Mouse (Mus musculus) v-Abl transformed pro-B cells (cell line): ENCODE results near the gene Rnaset2b.
"Not testable (repeated sequence)": the region's sequence is repeated elsewhere in the genome, so short reads cannot be mapped to it uniquely, and the experiment has no call there.

Source experiments
- in situ Hi-C, 2 experiments: fragments of 400-800 bp; cut with MboI; formaldehyde crosslinking; loops; one replicate each; pipeline ENCODE4 v1.15.1; 2025; ENCODE audit not compliant: unreplicated experiment in 2 of 2

Rnaset2b gene

GRCm38 (mm10) chr17:6970334-6970733, at the start of gene Rnaset2b:
Gene Rnaset2b (plus strand): TSS chr17:6970634.
- in situ Hi-C loops = not testable (repeated sequence)

DNA sequence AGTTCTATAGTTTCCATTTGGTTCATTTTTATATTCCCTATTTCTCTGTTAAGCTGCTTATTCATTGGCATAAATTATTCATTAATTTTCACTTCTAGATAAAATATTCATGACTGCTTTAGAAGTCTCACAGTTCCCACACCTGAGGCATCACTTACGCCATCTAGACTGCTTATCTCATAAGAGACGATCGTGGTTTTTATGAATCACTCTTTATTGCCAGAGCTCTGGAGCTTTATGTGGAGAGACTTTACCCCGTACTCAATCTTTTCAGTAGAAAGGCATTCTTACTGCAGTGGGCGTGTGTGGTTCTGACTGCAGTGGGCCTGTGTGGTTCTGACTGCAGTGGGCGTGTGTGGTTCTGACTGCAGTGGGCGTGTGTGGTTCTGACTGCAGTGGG, 38.8 kb upstream of the Rnaset2b start:
- in situ Hi-C loops = not testable (repeated sequence)

DNA sequence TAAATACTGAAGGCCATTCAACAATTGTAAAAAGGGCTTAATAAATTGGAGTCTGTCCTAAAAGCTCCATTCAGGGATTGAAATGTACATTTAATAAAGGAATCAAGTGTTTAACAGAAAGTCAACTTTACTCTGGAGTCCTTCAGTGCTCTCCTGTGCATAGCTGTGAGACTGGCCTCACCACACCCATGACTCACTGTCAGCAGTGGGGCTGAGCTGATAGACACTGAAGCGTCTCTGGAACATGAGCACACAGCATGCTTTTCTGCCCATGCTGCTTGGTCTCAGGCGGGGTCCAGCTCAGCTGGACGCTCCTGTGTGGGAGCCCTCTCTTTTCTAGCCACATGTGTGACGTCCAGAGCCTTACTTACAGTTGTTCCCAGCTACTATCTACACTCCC, 27.9 kb upstream of the Rnaset2b start:
- in situ Hi-C loops = not testable (repeated sequence)

- in situ Hi-C loops = not testable (repeated sequence)
These were observed 22.8 kb upstream of the Rnaset2b start for GRCm38 (mm10) chr17:6947637-6947983.

DNA sequence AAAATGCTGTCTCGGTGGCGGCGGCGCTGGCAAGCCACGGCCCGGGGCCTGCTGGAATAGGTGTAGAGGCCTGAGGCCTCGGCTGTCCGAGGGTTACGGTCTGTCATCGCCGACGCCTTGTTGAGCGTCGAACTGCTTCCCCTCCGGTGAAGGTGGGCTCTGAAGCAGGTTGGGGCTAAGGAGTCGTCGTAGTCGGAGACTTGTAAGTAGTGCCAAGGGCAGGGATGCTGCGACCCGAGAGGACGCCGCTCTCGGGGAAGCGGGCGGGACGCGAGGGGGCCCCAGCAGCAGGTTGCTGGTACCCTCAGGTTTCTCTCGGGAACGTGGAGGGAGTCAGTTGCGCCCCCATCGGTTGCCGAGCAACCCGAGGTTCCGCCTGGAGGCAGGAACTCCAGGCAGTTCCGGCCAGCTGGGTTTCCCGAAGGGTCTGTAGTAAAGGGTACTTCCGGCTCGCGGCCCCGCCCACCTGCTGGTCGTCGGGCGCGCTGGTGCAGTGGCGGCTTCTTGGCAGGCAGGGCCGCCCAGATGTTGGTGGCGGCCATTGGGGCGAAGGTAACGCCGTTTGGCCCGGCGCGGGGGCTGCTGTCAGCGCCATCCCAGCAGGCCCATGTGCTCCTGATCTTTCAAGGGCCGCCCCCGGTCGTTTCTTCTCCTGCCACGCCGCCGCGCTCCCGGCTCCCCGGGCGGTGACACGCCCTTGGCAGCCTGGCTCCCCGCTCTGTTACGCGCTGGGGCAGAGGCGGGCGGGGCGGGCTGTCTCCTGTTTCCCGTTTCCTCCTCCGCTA, 22.3 kb upstream of the Rnaset2b start, which contains the start of gene Rsph3b:
Rsph3b (minus strand) TSS at position 699 of the 785 bp plus-strand sequence.
- in situ Hi-C loops = not testable (repeated sequence)

DNA sequence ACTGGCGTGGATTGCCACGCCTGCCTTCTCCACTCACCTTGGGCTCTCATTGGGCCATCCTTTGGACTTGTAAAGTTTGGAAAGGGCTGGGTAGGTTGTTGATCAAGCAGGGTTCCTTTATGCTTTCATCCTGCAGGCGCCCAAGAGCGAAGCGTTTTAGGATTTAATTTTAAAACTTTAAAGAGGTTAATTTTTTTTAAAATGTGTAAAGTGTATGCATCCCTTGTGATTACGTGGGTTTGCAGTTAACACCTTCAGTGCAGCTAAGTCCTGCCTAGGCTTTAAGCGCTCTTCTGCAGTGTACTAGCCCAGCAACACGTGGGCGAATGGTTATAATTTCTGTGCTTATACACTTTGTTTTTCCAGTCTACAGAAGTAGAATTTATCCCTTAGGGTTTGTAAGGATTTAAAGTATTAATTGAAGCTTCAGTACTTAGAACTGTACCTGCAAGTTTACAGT, 21.6 kb upstream of the Rnaset2b start:
- in situ Hi-C loops = not testable (repeated sequence)

DNA sequence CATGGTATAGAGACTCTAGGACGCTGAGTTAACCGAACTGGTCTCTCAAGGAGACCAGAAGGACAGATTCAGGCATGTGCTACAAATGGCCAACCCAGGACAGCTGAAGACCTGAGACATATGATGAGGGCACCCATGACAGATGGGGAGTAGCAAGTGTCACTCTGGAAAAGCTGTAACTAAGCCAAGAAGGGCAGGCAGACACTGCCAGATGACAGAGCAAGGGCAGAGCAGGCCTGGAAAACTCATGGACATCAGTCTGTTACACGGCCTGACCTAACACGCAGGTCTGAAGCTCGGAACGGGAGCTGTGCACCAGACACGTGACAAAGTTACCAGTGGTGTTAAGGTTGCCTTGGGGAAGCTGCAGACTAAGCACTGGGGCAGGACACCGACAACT, 11.6 kb upstream of the Rnaset2b start:
- in situ Hi-C loops = not testable (repeated sequence)

DNA sequence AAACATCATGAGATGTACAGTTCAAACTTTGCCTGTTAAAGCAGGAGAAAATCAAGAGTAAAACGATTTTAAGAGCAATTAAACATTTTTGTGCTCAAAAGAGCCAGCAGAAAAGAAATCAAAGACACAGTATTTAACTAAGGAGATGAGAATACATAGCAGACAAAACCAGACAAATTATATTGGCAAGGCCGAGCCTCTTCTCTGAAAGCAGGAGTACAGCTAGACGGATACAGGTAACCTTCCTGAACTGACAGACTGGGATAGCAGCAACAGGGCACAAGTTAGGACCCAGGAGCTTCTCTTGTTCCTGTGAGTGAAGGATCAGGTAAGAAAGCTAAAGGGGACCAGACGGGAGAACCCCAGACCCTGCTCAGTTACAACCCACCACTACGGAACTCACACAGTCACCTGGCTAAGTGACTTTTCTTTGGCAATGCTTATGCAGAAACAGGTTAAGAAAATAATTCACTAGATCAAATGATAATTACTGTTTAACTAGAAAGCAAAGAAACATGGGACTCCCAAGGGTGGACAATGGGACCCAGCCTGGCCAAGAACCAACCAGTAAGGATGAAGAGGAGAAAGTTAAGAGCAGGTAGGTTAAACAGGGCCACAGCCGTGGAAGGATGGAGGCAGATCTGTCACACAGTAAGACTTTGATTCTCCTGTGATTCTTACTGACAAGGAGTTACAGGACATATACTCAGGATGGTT, 10.7 kb upstream of the Rnaset2b start:
- in situ Hi-C loops = not testable (repeated sequence)

GRCm38 (mm10) chr17:6960349-6960748, 10.1 kb upstream of the Rnaset2b start:
- in situ Hi-C loops = not testable (repeated sequence)

DNA sequence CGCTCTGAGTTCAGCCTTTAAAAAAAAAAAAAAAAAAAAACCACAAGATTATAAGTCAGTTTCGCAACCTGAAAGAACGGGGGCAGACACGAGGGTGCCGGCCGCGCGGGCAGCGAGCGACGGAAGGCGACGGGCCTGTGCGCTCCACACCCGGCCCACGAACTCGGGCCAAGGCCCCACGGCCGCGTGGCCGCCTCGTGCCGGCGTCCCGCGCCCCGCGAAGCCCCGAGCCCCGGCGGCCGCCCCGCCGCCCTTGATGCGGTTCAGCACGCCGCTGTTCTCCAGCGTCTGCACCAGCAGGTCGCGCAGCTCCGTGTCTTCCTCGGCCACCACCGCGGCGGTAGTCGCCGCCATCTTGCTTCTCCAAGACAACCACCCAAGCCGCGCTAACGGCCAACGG, 9.7 kb upstream of the Rnaset2b start, which contains the start of gene Tagap1:
Tagap1 (minus strand) TSS at position 381 of the 400 bp plus-strand sequence.
- in situ Hi-C loops = not testable (repeated sequence)

DNA sequence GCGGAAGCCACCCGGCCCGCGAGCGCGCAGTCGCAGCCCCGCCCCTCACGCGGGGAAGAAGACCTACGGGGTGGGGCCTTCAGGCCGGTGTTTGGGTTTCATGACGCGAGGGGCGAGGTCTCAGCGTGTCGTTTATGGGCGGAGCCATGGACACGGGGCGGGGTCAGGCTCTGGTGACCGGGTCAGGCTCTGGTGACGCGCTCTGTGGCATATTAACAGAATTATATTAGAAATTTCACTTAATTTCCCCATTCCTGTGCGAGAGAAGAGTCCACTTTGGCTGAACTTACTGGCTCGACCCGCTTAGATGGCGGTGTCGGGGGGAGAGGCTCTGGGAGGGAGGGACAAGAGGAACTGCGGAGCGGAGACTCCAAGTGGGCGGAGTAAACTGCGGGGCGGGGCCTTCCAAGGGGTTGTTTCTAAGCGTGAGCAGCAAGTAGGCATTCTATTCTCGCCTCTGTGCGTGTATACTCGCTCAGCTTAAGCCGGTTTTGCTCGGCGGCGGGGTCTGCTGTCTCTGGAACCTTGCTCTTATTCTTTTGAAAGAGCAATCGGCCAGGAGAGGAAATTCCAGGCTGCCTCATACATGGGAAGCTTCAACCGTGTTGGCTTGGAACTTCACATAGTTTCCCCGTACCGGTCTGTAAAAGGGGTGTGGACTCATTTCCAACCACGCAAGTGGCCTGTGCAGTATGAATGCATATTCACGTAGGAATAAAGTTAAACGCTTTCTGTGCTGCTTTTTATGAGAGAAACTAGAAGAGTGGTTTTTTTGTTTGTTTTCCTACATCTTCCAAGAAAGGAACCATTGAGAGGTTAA, 9.0 kb upstream of the Rnaset2b start:
- in situ Hi-C loops = not testable (repeated sequence)

DNA sequence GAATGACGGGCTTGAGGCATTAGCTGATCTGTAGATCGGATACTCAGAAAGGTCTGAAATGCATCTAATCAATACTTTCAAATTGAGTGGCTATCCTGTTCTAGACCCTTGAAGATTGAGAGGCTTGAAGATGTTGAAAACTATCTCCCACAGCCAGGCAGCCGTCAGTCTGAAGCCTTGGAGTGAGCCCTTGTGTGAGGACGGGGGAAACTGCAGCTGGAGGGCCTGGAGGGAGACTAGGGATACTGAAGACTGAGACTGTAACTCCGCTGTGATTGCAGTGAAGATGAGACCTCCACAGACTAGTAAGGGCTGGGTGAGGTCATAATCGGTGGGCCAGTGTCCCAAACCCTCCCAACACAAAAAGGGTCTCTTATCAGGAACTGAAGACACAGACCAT, 8.1 kb upstream of the Rnaset2b start:
- in situ Hi-C loops = not testable (repeated sequence)

- in situ Hi-C loops = not testable (repeated sequence)
These were observed 7.5 kb upstream of the Rnaset2b start for GRCm38 (mm10) chr17:6962936-6963335.

DNA sequence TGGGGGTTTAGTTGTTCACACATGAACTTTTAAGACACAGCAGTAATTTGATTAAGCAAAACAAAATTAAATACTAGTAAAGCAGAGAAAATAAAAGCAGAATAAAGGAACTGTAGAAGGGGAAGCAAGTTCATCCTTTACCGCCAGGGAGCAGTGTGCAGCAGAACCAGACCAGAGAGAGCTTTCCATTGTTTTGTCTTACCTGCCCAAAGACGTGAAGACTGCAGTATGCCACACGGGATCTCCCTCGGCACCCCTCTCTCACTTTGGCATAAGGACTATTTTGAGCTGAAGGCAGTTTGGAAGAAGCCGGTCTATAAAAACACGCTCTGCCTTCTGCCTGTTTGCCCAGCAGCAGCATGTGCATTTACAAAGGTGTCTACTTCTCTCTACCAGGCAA, 5.1 kb upstream of the Rnaset2b start:
- in situ Hi-C loops = not testable (repeated sequence)

GRCm38 (mm10) chr17:6967673-6968072, 2.8 kb upstream of the Rnaset2b start:
- in situ Hi-C loops = not testable (repeated sequence)

- in situ Hi-C loops = not testable (repeated sequence)
These were observed 804 bp downstream of the Rnaset2b start for GRCm38 (mm10) chr17:6971238-6971637.

DNA sequence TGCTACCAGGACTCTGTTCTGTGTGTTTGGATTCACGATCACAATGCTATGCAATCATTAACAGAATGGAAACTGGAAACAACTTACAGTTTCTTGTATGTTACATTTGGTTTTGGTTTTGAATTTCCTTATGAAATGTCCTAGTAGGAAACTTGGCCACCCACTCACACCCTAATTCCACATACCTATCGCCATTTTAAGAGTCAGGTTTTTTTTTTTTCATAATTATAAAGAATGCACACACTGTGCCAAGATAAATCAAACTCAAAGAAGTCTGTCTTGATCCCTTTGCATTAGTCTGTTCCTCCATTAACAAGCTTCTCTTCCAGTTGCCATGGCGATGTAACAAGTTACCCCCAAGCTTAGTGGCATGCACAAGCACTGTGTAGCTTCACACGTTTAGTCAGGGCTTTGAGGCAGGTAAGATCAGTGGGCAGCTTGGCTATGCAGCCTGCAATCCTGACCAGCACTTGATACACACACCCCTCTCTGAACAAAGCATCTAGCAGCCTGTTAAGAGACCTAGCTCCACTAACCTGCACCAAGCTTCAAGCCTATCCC, 2.5 kb downstream of the Rnaset2b start:
- in situ Hi-C loops = not testable (repeated sequence)

GRCm38 (mm10) chr17:6974985-6975384, 4.6 kb downstream of the Rnaset2b start:
- in situ Hi-C loops = not testable (repeated sequence)

GRCm38 (mm10) chr17:6978287-6979248, 8.1 kb downstream of the Rnaset2b start, which contains the start of gene Gm49721:
Gene Gm49721 (plus strand): TSS chr17:6978904.
- in situ Hi-C loops = not testable (repeated sequence)
